Mouse (Mus musculus): ENCODE measurements at regions not wholly inside any gene's neighbourhood (a gene's known extent, or its start where the extent isn't known, plus 50 kb on each side); places are given as distances from the start of the nearest gene placed in this dataset.

GRCm38 (mm10) chr1:12291787-12292186 lies 877.9 kb downstream of the A830018L16Rik start:
- TF ChIP-seq CTCF (IDR thresholded peaks at IDR 0.05; ENCODE audit: control insufficient read depth, insufficient read depth, insufficient replicate concordance, low read depth, low read length) = no peak
- no peak for TF ChIP-seq POLR2A (IDR thresholded peaks at IDR 0.05; ENCODE audit: control insufficient read depth, low read depth, low read length)
